ENCODE assay signal across 20 mouse cellular contexts in the genomic region with DNA sequence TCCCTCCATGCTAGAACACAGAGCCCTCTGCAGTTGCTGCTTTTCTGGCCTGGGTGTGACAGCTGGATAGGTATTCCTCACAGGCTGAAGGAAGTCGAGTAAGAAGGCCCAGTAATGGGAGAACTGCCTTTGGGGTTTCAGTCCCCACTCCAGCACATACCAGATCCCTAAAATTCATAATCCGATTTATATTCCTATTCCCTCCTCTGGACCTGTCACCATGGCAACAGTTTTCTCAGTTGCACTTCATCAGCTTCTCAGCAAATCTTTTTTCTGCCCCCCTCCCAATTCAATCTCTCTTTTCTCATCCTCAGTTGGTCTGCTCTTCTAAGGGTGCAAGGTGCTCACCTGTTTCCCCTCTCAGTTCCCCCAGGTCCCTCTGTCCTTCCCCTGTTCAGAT. TPM values are rescaled to one million over a fixed set of nuclear protein-coding genes. Genes with fewer than 3 reads are reported as not detected.
DNase-seq lines count a peak whose midpoint lies in the region; ATAC-seq and TF ChIP-seq lines count a peak whose summit lies in the region.
"Had no signal": no experiment of that assay in that cellular context is flagged by ENCODE, and none has a peak within 500 bp of the region (broad histone marks: within the 10 kb centered on the region; RNA-seq: fewer than 3 reads in every experiment).

No protein-coding gene starts in this region.

- no peak for TF ChIP-seq POLR2A in brain, embryonic 14.5 days (IDR thresholded peaks at IDR 0.05; ENCODE audit: borderline replicate concordance, extremely low read depth, insufficient read depth, insufficient read length, poor library complexity, severe bottlenecking)

- H3K27ac ChIP-seq in hindbrain, embryonic 15.5 days (replicated peaks) = peak overlapping the region; percentile 21; the same call in 1 of the 2 replicates
- no peak overlapping the region for H3K27ac ChIP-seq in hindbrain, embryonic 11.5 days (ENCODE audit: low read depth, low read length)
- H3K27ac ChIP-seq in midbrain, embryonic 13.5 days = 0 out of 2 replicates have a peak overlapping the region, but pooled peaks have one; percentile 7
- no peak overlapping the region for H3K27ac ChIP-seq in midbrain, embryonic 11.5 days (ENCODE audit: low read depth, low read length)
- peak overlapping the region; percentile 79 for H3K27ac ChIP-seq in midbrain, embryonic 16.5 days (ENCODE audit: low read length)
- H3K27ac ChIP-seq: embryonic facial prominence, embryonic 13.5 days; gastrocnemius, adult 2 months; hindbrain, embryonic 10.5 days had no signal

- 43% methylated on average over 2 of the region's 2 CpGs for WGBS in hindbrain, embryonic 15.5 days
- 44% methylated on average over 2 of the region's 2 CpGs for WGBS in hindbrain, embryonic 11.5 days
- 47% methylated on average over 2 of the region's 2 CpGs for WGBS in midbrain, embryonic 13.5 days
- 59% methylated on average over 2 of the region's 2 CpGs for WGBS in midbrain, embryonic 11.5 days
- WGBS in midbrain, embryonic 16.5 days = 36% methylated on average over 2 of the region's 2 CpGs

- no peak overlapping the region for H3K9ac ChIP-seq in hindbrain, embryonic 15.5 days
- no peak overlapping the region for H3K9ac ChIP-seq in hindbrain, embryonic 11.5 days (ENCODE audit: low read depth, low read length)
- no peak overlapping the region for H3K9ac ChIP-seq in midbrain, embryonic 13.5 days (replicated peaks)
- H3K9ac ChIP-seq in midbrain, embryonic 11.5 days (ENCODE audit: low read length) = no peak overlapping the region
- H3K9ac ChIP-seq in midbrain, embryonic 16.5 days (ENCODE audit: low read depth, low read length) = 0 out of 2 replicates have a peak overlapping the region, but pooled peaks have one; percentile 8
- H3K9ac ChIP-seq: embryonic facial prominence, embryonic 13.5 days; heart, embryonic 12.5 days had no signal

- ATAC-seq in hindbrain, embryonic 15.5 days (ENCODE audit: low FRiP score, low read depth) = no peak
- ATAC-seq in hindbrain, embryonic 11.5 days (ENCODE audit: low FRiP score) = no peak
- ATAC-seq in midbrain, embryonic 13.5 days = no peak
- no peak for ATAC-seq in midbrain, embryonic 11.5 days (ENCODE audit: low FRiP score)
- peak; percentile 68 for ATAC-seq in midbrain, embryonic 16.5 days
- ATAC-seq: inflammation-experienced regulatory T-cells, adult 6 months had no signal

- H3K4me2 ChIP-seq in hindbrain, embryonic 15.5 days = no peak overlapping the region
- H3K4me2 ChIP-seq in hindbrain, embryonic 11.5 days (replicated peaks; ENCODE audit: low read depth, low read length) = no peak overlapping the region
- H3K4me2 ChIP-seq in midbrain, embryonic 13.5 days (replicated peaks) = no peak overlapping the region
- no peak overlapping the region for H3K4me2 ChIP-seq in midbrain, embryonic 11.5 days
- H3K4me2 ChIP-seq in midbrain, embryonic 16.5 days (ENCODE audit: low read length) = peak overlapping the region; percentile 17; the same call in 1 of the 2 replicates
- H3K4me2 ChIP-seq: embryonic facial prominence, embryonic 13.5 days; heart, embryonic 12.5 days had no signal

- H3K36me3 ChIP-seq in hindbrain, embryonic 15.5 days = no peaks in the 10 kb centered on the region
- no peaks in the 10 kb centered on the region for H3K36me3 ChIP-seq in hindbrain, embryonic 11.5 days (ENCODE audit: control insufficient read depth, insufficient read depth, low read length)
- no peaks in the 10 kb centered on the region for H3K36me3 ChIP-seq in midbrain, embryonic 13.5 days
- no peaks in the 10 kb centered on the region for H3K36me3 ChIP-seq in midbrain, embryonic 11.5 days (ENCODE audit: control insufficient read depth, insufficient read depth, low read length)
- no peaks in the 10 kb centered on the region for H3K36me3 ChIP-seq in midbrain, embryonic 16.5 days (ENCODE audit: control insufficient read depth, insufficient read depth, low read length)
- H3K36me3 ChIP-seq: embryonic facial prominence, embryonic 13.5 days; heart, embryonic 12.5 days; hindbrain, embryonic 10.5 days had no signal

- no peaks in the 10 kb centered on the region for H3K9me3 ChIP-seq in hindbrain, embryonic 15.5 days
- H3K9me3 ChIP-seq in hindbrain, embryonic 11.5 days (ENCODE audit: control insufficient read depth, low read length) = no peaks in the 10 kb centered on the region
- H3K9me3 ChIP-seq in midbrain, embryonic 13.5 days = no peaks in the 10 kb centered on the region
- no peaks in the 10 kb centered on the region for H3K9me3 ChIP-seq in midbrain, embryonic 11.5 days (ENCODE audit: control insufficient read depth, low read length)
- no peaks in the 10 kb centered on the region for H3K9me3 ChIP-seq in midbrain, embryonic 16.5 days (replicated peaks; ENCODE audit: control insufficient read depth, low read length, poor library complexity, severe bottlenecking)
- H3K9me3 ChIP-seq: embryonic facial prominence, embryonic 13.5 days; heart, embryonic 12.5 days; hindbrain, embryonic 10.5 days had no signal

- DNase-seq in hindbrain, embryonic 11.5 days (ENCODE audit: low spot score) = no peak
- no peak for DNase-seq in midbrain, embryonic 11.5 days (ENCODE audit: low spot score, missing footprints)
- peak; percentile 47 for DNase-seq in brain, embryonic 14.5 days (ENCODE audit: low read depth)
- DNase-seq in thymus, postnatal 0 days (ENCODE audit: low spot score) = no peak
- DNase-seq: adrenal gland, adult 8-10 months; adrenal gland, postnatal 36 days; cerebellum, adult 11-12 months; cerebellum, adult 9-10 months; cerebellum, postnatal 36 days; gastrocnemius, adult 2 months; gastrocnemius, postnatal 25 days had no signal

- H3K4me1 ChIP-seq in hindbrain, embryonic 15.5 days (replicated peaks) = peaks cover 14% of the 10 kb centered on the region
- no peaks in the 10 kb centered on the region for H3K4me1 ChIP-seq in hindbrain, embryonic 11.5 days (replicated peaks; ENCODE audit: control insufficient read depth, insufficient read depth, low read length)
- peaks cover 15% of the 10 kb centered on the region for H3K4me1 ChIP-seq in midbrain, embryonic 13.5 days (replicated peaks)
- H3K4me1 ChIP-seq in midbrain, embryonic 11.5 days (ENCODE audit: control insufficient read depth, insufficient read depth, low read length) = no peaks in the 10 kb centered on the region
- H3K4me1 ChIP-seq in midbrain, embryonic 16.5 days (ENCODE audit: control insufficient read depth, insufficient read depth, low read length) = peaks cover 13% of the 10 kb centered on the region
- H3K4me1 ChIP-seq: heart, embryonic 12.5 days had no signal

- H3K4me3 ChIP-seq in hindbrain, embryonic 15.5 days = no peak overlapping the region
- H3K4me3 ChIP-seq in hindbrain, embryonic 11.5 days (ENCODE audit: low read depth, low read length) = no peak overlapping the region
- H3K4me3 ChIP-seq in midbrain, embryonic 13.5 days (replicated peaks) = no peak overlapping the region
- no peak overlapping the region for H3K4me3 ChIP-seq in midbrain, embryonic 11.5 days (ENCODE audit: low read depth, low read length)
- no peak overlapping the region for H3K4me3 ChIP-seq in midbrain, embryonic 16.5 days (ENCODE audit: low read depth, low read length)
- H3K4me3 ChIP-seq: embryonic facial prominence, embryonic 13.5 days; gastrocnemius, adult 2 months; heart, embryonic 12.5 days; hindbrain, embryonic 10.5 days had no signal

- no peaks in the 10 kb centered on the region for H3K27me3 ChIP-seq in hindbrain, embryonic 15.5 days
- no peaks in the 10 kb centered on the region for H3K27me3 ChIP-seq in hindbrain, embryonic 11.5 days (ENCODE audit: control insufficient read depth, insufficient read depth, low read length)
- H3K27me3 ChIP-seq in midbrain, embryonic 13.5 days = no peaks in the 10 kb centered on the region
- no peaks in the 10 kb centered on the region for H3K27me3 ChIP-seq in midbrain, embryonic 11.5 days (ENCODE audit: control insufficient read depth, insufficient read depth, low read length)
- H3K27me3 ChIP-seq in midbrain, embryonic 16.5 days (ENCODE audit: control insufficient read depth, insufficient read depth, low read depth, low read length) = no peaks in the 10 kb centered on the region
- H3K27me3 ChIP-seq: embryonic facial prominence, embryonic 13.5 days had no signal

- no peak for TF ChIP-seq CTCF in brain, embryonic 14.5 days (IDR thresholded peaks at IDR 0.05; ENCODE audit: borderline replicate concordance, extremely low read depth, insufficient read depth, insufficient read length)

RNA-seq across cellular contexts. Expression of gene Bcl9l, which starts 13.8 kb away (rescaled TPM):
- 10.7 and 11.9 TPM in 2 replicates for polyA plus RNA-seq in hindbrain, embryonic 15.5 days (2015; fragmentation: Nextera tagmentation; extraction: Ambion mirVana)
- polyA plus RNA-seq in hindbrain, embryonic 11.5 days (2014; fragmentation: Nextera tagmentation; extraction: Ambion mirVana) = 8.6 and 10.1 TPM in 2 replicates
- polyA plus RNA-seq in midbrain, embryonic 13.5 days (2015; fragmentation: Nextera tagmentation; extraction: Ambion mirVana) = 8.0 and 9.2 TPM in 2 replicates
- polyA plus RNA-seq in midbrain, embryonic 11.5 days (2014; fragmentation: Nextera tagmentation; extraction: Ambion mirVana) = 5.6 and 6.4 TPM in 2 replicates
- 14.4 and 35.5 TPM in 2 replicates for polyA plus RNA-seq in brain, embryonic 14.5 days (2012; rRNA removed)
- 10.7 and 10.8 TPM in 2 replicates for polyA plus RNA-seq in midbrain, embryonic 16.5 days (2015; fragmentation: Nextera tagmentation; extraction: Ambion mirVana)
- 3.2 and 4.4 TPM in 2 replicates for polyA plus RNA-seq in thymus, postnatal 0 days (2015; fragmentation: Nextera tagmentation; extraction: Ambion mirVana)

RNA-seq across cellular contexts. Expression of gene Upk2, which starts 14.0 kb away (rescaled TPM):
- not detected in 2 replicates for polyA plus RNA-seq in hindbrain, embryonic 15.5 days (2015; fragmentation: Nextera tagmentation; extraction: Ambion mirVana)
- 0.83 TPM in 1 of 2 replicates, not detected in the other for polyA plus RNA-seq in hindbrain, embryonic 11.5 days (2014; fragmentation: Nextera tagmentation; extraction: Ambion mirVana)
- not detected in 2 replicates for polyA plus RNA-seq in midbrain, embryonic 13.5 days (2015; fragmentation: Nextera tagmentation; extraction: Ambion mirVana)
- polyA plus RNA-seq in midbrain, embryonic 11.5 days (2014; fragmentation: Nextera tagmentation; extraction: Ambion mirVana) = not detected in 2 replicates
- 0.08 TPM in 1 of 2 replicates, not detected in the other for polyA plus RNA-seq in brain, embryonic 14.5 days (2012; rRNA removed)
- not detected in 2 replicates for polyA plus RNA-seq in midbrain, embryonic 16.5 days (2015; fragmentation: Nextera tagmentation; extraction: Ambion mirVana)
- polyA plus RNA-seq in thymus, postnatal 0 days (2015; fragmentation: Nextera tagmentation; extraction: Ambion mirVana) = 0.69 and 1.5 TPM in 2 replicates
- polyA plus RNA-seq: heart, embryonic 16.5 days; inflammation-experienced regulatory T-cells, adult 6 months; intestine, postnatal 0 days had no signal

RNA-seq across cellular contexts. Expression of gene Foxr1, which starts 27.9 kb away (rescaled TPM):
- polyA plus RNA-seq in hindbrain, embryonic 15.5 days (2015; fragmentation: Nextera tagmentation; extraction: Ambion mirVana) = not detected in 2 replicates
- not detected in 2 replicates for polyA plus RNA-seq in hindbrain, embryonic 11.5 days (2014; fragmentation: Nextera tagmentation; extraction: Ambion mirVana)
- polyA plus RNA-seq in midbrain, embryonic 13.5 days (2015; fragmentation: Nextera tagmentation; extraction: Ambion mirVana) = not detected in 2 replicates
- polyA plus RNA-seq in midbrain, embryonic 11.5 days (2014; fragmentation: Nextera tagmentation; extraction: Ambion mirVana) = not detected in 2 replicates
- polyA plus RNA-seq in brain, embryonic 14.5 days (2012; rRNA removed) = not detected in 2 replicates
- polyA plus RNA-seq in midbrain, embryonic 16.5 days (2015; fragmentation: Nextera tagmentation; extraction: Ambion mirVana) = not detected in 2 replicates
- not detected in 2 replicates for polyA plus RNA-seq in thymus, postnatal 0 days (2015; fragmentation: Nextera tagmentation; extraction: Ambion mirVana)
- polyA plus RNA-seq: embryonic facial prominence, embryonic 13.5 days; heart, embryonic 12.5 days; heart, embryonic 16.5 days; hindbrain, embryonic 10.5 days; intestine, postnatal 0 days had no signal

RNA-seq across cellular contexts. Expression of gene Ccdc84, which starts 50.4 kb away (rescaled TPM):
- 32.0 and 34.9 TPM in 2 replicates for polyA plus RNA-seq in hindbrain, embryonic 15.5 days (2015; fragmentation: Nextera tagmentation; extraction: Ambion mirVana)
- 21.7 and 22.0 TPM in 2 replicates for polyA plus RNA-seq in hindbrain, embryonic 11.5 days (2014; fragmentation: Nextera tagmentation; extraction: Ambion mirVana)
- 36.7 and 40.7 TPM in 2 replicates for polyA plus RNA-seq in midbrain, embryonic 13.5 days (2015; fragmentation: Nextera tagmentation; extraction: Ambion mirVana)
- 24.2 and 31.9 TPM in 2 replicates for polyA plus RNA-seq in midbrain, embryonic 11.5 days (2014; fragmentation: Nextera tagmentation; extraction: Ambion mirVana)
- 47.1 and 59.9 TPM in 2 replicates for polyA plus RNA-seq in brain, embryonic 14.5 days (2012; rRNA removed)
- polyA plus RNA-seq in midbrain, embryonic 16.5 days (2015; fragmentation: Nextera tagmentation; extraction: Ambion mirVana) = 35.7 and 39.2 TPM in 2 replicates
- 24.6 and 27.0 TPM in 2 replicates for polyA plus RNA-seq in thymus, postnatal 0 days (2015; fragmentation: Nextera tagmentation; extraction: Ambion mirVana)

Comparison
In these comparisons a context has a peak if more than half of its experiments do, and no peak if none do; other contexts are left out.
1. H3K27ac ChIP-seq: peak in hindbrain, embryonic 15.5 days (single experiment), midbrain, embryonic 13.5 days (single experiment) and midbrain, embryonic 16.5 days (single experiment); none in hindbrain, embryonic 11.5 days (single experiment) and midbrain, embryonic 11.5 days (single experiment).